Mouse (Mus musculus) left cerebral cortex, adult 2 months (tissue): ENCODE results near the gene Mpeg1. TPM values are rescaled to one million over a fixed set of nuclear protein-coding genes. Genes with fewer than 3 reads are reported as not detected.

ENCODE experiments used
- DNase-seq, 2 experiments: peaks; one replicate each; pipeline ENCODE4 v3.0.0; 2021 to 2022; ENCODE audit warnings: low spot score in 2 of 2, mixed read lengths in 1 of 2; ENCODE audit errors: extremely low spot score in 1 of 2
- H3K27ac ChIP-seq: fragments of 200-600 bp; 2 replicates; pipeline ENCODE4 v1.8.1; 2022
- H3K4me3 ChIP-seq: fragments of 200-600 bp; 2 replicates; pipeline ENCODE4 v1.8.1; 2022
- CTCF ChIP-seq: fragments of 200-600 bp; IDR thresholded peaks from 2 replicates; pipeline ENCODE4 v1.8.1; 2022; ENCODE audit warnings: antibody characterized with exemption, mild to moderate bottlenecking, moderate library complexity
- intact Hi-C: fragments of 180-260 bp; cut with DNase I; formaldehyde crosslinking; loops from one replicate; pipeline ENCODE4 v1.15.1; 2025
- total RNA-seq, 2 experiments: library from RNA; stranded (reverse); gene quantifications; 2 replicates each; pipeline ENCODE4 v1.2.3; 2021

Mpeg1 gene
- total RNA-seq, 2 experiments from 2014 or later, result 6.8 to 7.4 TPM

- Histone ChIP-seq H3K4me3 (no peak overlapping the region), H3K27ac (no peak overlapping the region)
- DNase-seq, result no peak
- TF ChIP-seq CTCF, result no peak
- intact Hi-C loops, result no loop called here
These were observed 21.0 kb upstream of the Mpeg1 start for GRCm38 (mm10) chr19:12439581-12439980.

DNA sequence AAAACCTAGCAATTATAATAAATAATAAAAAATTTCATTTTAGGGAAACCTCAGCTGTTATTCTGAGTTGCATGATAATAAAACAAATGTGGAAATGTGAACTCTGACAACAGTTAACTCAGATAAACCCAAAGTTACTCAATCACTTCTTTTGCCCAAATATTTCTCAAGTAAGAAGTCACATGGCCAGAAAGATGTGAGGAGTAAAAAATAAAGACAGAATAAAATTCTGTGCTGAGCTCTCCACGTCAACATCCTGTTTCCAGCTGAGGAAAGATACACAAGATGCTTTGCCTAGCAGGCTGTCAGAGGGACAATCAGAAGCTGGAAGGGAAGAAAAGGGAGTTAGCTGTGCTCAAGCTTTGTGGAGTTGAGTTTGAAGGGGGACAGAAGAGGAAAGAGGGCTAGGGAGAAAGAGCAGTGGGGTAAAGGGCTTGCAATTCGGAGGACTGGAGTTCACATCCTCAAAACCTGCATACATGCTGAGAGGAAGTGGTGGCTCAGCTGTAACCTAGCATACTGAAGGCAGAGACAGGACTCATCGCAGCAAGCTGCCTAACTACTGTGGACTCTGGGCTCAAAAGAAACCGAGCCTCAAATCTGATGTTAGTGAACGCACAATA lies 20.4 kb upstream of the Mpeg1 start:
- intact Hi-C loops, result no loop called here
- H3K4me3 ChIP-seq, result no peak overlapping the region
- TF ChIP-seq CTCF, result no peak
- DNase-seq, result no peak
- no peak overlapping the region for H3K27ac ChIP-seq

- DNase-seq, result no peak
- TF ChIP-seq CTCF, result no peak
These were observed 18.0 kb upstream of the Mpeg1 start for GRCm38 (mm10) chr19:12442560-12442959.

DNA sequence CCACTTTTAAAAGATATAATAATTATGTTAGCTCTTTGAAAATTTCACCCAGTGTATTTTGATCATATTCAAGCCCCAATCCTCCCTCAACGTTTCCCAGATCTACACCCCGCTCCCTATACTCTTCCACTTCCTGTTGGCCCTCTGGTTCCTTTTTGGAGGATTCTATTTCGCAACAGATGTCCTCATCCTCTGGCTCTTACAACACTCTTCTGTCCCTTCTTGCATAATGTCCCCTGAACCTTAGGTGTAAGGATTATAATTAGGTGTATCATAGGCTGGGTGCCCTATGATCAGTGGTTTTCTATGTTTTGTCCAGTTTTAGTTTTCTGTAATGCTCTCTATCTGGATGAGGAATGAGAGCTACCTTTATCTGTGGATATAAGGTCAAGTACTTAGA lies 15.6 kb upstream of the Mpeg1 start:
- intact Hi-C loops, result no loop called here
- DNase-seq, result no peak
- no peak overlapping the region for H3K4me3 ChIP-seq
- TF ChIP-seq CTCF, result no peak
- no peak overlapping the region for H3K27ac ChIP-seq

More at GRCm38 (mm10) chr19:12442560-12442959, 18.0 kb upstream of the Mpeg1 start:
- Histone ChIP-seq H3K4me3 (no peak overlapping the region), H3K27ac (no peak overlapping the region)
- intact Hi-C loops, result loop anchor here (1.0 kb wide), 1 partner anchor 18 kb away; the partner anchor contains the start of gene Mpeg1

GRCm38 (mm10) chr19:12457401-12458066 lies 3.0 kb upstream of the Mpeg1 start:
- no peak overlapping the region for H3K27ac ChIP-seq
- no peak for TF ChIP-seq CTCF
- intact Hi-C loops, result no loop called here
- no peak for DNase-seq
- no peak overlapping the region for H3K4me3 ChIP-seq

GRCm38 (mm10) chr19:12459516-12459915 lies 1.1 kb upstream of the Mpeg1 start:
- Histone ChIP-seq H3K27ac (no peak overlapping the region), H3K4me3 (no peak overlapping the region)
- intact Hi-C loops, result no loop called here
- no peak for DNase-seq
- no peak for TF ChIP-seq CTCF

GRCm38 (mm10) chr19:12462851-12463721 lies 2.5 kb downstream of the Mpeg1 start:
- intact Hi-C loops, result no loop called here
- peak overlapping the region; percentile 1; the same call in 1 of the 2 replicates for H3K27ac ChIP-seq
- no peak for TF ChIP-seq CTCF
- H3K4me3 ChIP-seq, result no peak overlapping the region
- peak in 1 of 2 experiments; percentile 8 for DNase-seq

GRCm38 (mm10) chr19:12463722-12464035 lies 3.1 kb downstream of the Mpeg1 start:
- intact Hi-C loops, result no loop called here
- Histone ChIP-seq H3K27ac (no peak overlapping the region; the same call in 1 of the 2 replicates), H3K4me3 (no peak overlapping the region)
- TF ChIP-seq CTCF, result no peak
- no peak for DNase-seq

DNA sequence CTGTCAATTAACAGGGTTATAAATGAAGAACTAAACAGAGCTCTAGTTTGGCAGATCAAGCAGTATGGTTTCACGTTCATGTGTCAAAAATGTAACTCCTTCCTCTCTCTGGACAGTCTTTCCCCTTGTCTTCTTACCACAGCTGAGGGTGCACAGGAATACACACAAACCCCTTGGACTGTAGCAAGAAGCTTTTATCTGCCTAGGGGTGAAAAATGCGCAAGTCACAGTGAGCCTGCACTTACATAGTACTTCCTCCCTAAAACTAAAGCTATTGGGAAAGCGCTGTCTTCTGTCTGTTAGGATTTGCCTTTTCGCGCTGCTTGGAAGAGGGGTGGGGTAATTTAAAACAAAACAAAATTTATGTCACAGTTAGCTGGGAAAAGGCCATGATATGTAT lies 3.5 kb downstream of the Mpeg1 start:
- Histone ChIP-seq H3K4me3 (no peak overlapping the region), H3K27ac (no peak overlapping the region)
- DNase-seq, result no peak
- TF ChIP-seq CTCF, result no peak
- intact Hi-C loops, result no loop called here

DNA sequence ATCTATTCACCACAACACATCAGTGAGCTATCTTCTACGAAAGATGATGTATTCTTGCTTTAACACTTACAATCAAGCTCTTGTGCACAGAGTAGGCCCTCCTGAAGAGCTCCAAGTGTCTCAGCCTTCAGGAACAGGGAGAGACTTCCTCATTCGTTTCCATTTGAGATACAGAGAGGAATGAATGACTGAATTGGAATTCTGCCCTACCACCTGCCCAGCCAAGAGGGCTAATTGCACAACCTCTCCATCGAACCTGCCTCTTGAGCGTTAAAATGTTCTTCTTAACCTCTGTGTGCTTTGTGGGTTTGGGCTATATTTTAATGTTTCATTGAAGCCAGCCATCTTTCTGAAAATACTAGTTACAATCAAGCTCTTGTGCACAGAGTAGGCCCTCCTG lies 4.1 kb downstream of the Mpeg1 start:
- DNase-seq, result no peak
- Histone ChIP-seq H3K4me3 (no peak overlapping the region), H3K27ac (no peak overlapping the region)
- TF ChIP-seq CTCF, result no peak
- intact Hi-C loops, result loop anchor here (5.0 kb wide), 1 partner anchor 38 kb away; the partner anchor contains the start of gene Dtx4

- Histone ChIP-seq H3K4me3 (no peak overlapping the region), H3K27ac (no peak overlapping the region)
- TF ChIP-seq CTCF, result no peak
- intact Hi-C loops, result loop anchor here (2.0 to 5.0 kb wide), 2 partner anchors 37 to 127 kb away; partner anchors contain the start of gene Dtx4
- DNase-seq, result peak in 1 of 2 experiments; percentile 4
These were observed 5.1 kb downstream of the Mpeg1 start for GRCm38 (mm10) chr19:12465530-12466144.
